Mouse (Mus musculus) embryonic fibroblast, embryonic 13.5 days (primary cell): ENCODE results near the gene Hoxb6. TPM values are rescaled to one million over a fixed set of nuclear protein-coding genes. Genes with fewer than 3 reads are reported as not detected.
A peak's percentile ranks its signal among the peaks of the same experiment; 100 is the strongest.

Experiments used
- H3K27ac ChIP-seq: 2 replicates; pipeline ENCODE4 v1.5.1; 2012; ENCODE audit warnings: low read length, control low read depth, inconsistent platforms; ENCODE audit not compliant: insufficient read depth
- H3K4me1 ChIP-seq: 2 replicates; pipeline ENCODE4 v1.6.1; 2011; ENCODE audit warnings: low read length; ENCODE audit not compliant: control insufficient read depth, insufficient read depth
- H3K4me3 ChIP-seq: 2 replicates; pipeline ENCODE4 v1.5.1; 2011; ENCODE audit warnings: mild to moderate bottlenecking, control low read depth, low read length; ENCODE audit not compliant: insufficient read depth
- CTCF ChIP-seq: IDR thresholded peaks from 2 replicates; pipeline ENCODE4 v1.5.1; 2011; ENCODE audit warnings: mild to moderate bottlenecking, control low read depth, low read length, moderate library complexity, borderline replicate concordance; ENCODE audit not compliant: insufficient read depth
- POLR2A ChIP-seq: IDR thresholded peaks from 2 replicates; pipeline ENCODE4 v1.6.1; 2011; ENCODE audit warnings: low read depth, mild to moderate bottlenecking, control low read depth, low read length, moderate library complexity
- polyA plus RNA-seq: library from polyadenylated mRNA; stranded (reverse); fragments of >200 nt; gene quantifications from 2 replicates; pipeline ENCODE4 v1.2.4, GENCODE M21; 2011; ENCODE audit warnings: low read depth; ENCODE audit not compliant: missing spikeins, insufficient read length

Hoxb6 gene
- polyA plus RNA-seq, 1 experiment: 9.6 TPM

GRCm38 (mm10) chr11:96278773-96279172, 13.5 kb upstream of the Hoxb6 start:
- Histone ChIP-seq H3K4me3 (no peak overlapping the region), H3K27ac (no peak overlapping the region), H3K4me1 (no peaks in the 10 kb centered on the region)
- TF ChIP-seq POLR2A: no peak
- 0 out of 2 replicates have a peak, but pooled peaks have one; percentile 29 for TF ChIP-seq CTCF

GRCm38 (mm10) chr11:96279421-96280233, 12.6 kb upstream of the Hoxb6 start:
- no peak for TF ChIP-seq CTCF
- no peak for TF ChIP-seq POLR2A
- Histone ChIP-seq H3K4me3 (no peak overlapping the region), H3K4me1 (no peaks in the 10 kb centered on the region), H3K27ac (no peak overlapping the region)

GRCm38 (mm10) chr11:96280399-96281378, 11.6 kb upstream of the Hoxb6 start:
- H3K27ac ChIP-seq: no peak overlapping the region
- no peaks in the 10 kb centered on the region for H3K4me1 ChIP-seq
- TF ChIP-seq POLR2A (no peak), CTCF (no peak)

GRCm38 (mm10) chr11:96281396-96281795, 10.9 kb upstream of the Hoxb6 start:
- no peak overlapping the region for H3K27ac ChIP-seq
- no peaks in the 10 kb centered on the region for H3K4me1 ChIP-seq
- no peak overlapping the region for H3K4me3 ChIP-seq
- TF ChIP-seq POLR2A (no peak), CTCF (no peak)

More at GRCm38 (mm10) chr11:96280399-96281378, 11.6 kb upstream of the Hoxb6 start:
- no peak overlapping the region for H3K4me3 ChIP-seq

GRCm38 (mm10) chr11:96281855-96282570, 10.3 kb upstream of the Hoxb6 start, which contains the start of gene Hoxb8:
TSS of gene Hoxb8 (plus strand) at chr11:96281905.
- no peak for TF ChIP-seq CTCF
- no peak for TF ChIP-seq POLR2A
- Histone ChIP-seq H3K4me1 (no peaks in the 10 kb centered on the region), H3K27ac (no peak within 1 kb of the TSS), H3K4me3 (peak within 1 kb of the TSS; percentile 1)

GRCm38 (mm10) chr11:96282795-96283430, 9.4 kb upstream of the Hoxb6 start:
- Histone ChIP-seq H3K27ac (peak overlapping the region; percentile 1; the same call in 1 of the 2 replicates), H3K4me3 (peak overlapping the region; percentile 53), H3K4me1 (no peaks in the 10 kb centered on the region)
- TF ChIP-seq POLR2A: no peak
- TF ChIP-seq CTCF: no peak

GRCm38 (mm10) chr11:96284041-96284749, 8.1 kb upstream of the Hoxb6 start:
- Histone ChIP-seq H3K4me1 (no peaks in the 10 kb centered on the region), H3K27ac (peak overlapping the region; percentile 94), H3K4me3 (peak overlapping the region; percentile 49)
- TF ChIP-seq CTCF (no peak), POLR2A (no peak; the same call in 1 of the 2 replicates)
